Mouse (Mus musculus) liver, embryonic 13.5 days (tissue): Measurements from ENCODE around the gene Spaca1. TPM values are rescaled to one million over a fixed set of nuclear protein-coding genes. Genes with fewer than 3 reads are reported as not detected.
"Not testable (repeated sequence)": the region's sequence is repeated elsewhere in the genome, so short reads cannot be mapped to it uniquely, and the experiment has no call there.

Experiments used
- ATAC-seq: fragments of 200-750 bp; cut with Nextera tagmentation; 2 replicates; pipeline ENCODE4 v1.8.0; 2017; ENCODE audit warnings: low read depth, mild to moderate bottlenecking, moderate number of reproducible peaks, moderate library complexity
- DNase-seq: peaks from one replicate; pipeline ENCODE4 v3.0.0; 2022
- H3K27ac ChIP-seq: fragments of 300-500 bp; sonication (generic); 2 replicates; pipeline ENCODE4 v1.5.1; 2015; ENCODE audit warnings: moderate library complexity, mild to moderate bottlenecking, inconsistent platforms
- H3K27me3 ChIP-seq: fragments of 300-500 bp; sonication (generic); 2 replicates; pipeline ENCODE4 v1.6.1; 2015; ENCODE audit warnings: mild to moderate bottlenecking, inconsistent platforms
- H3K36me3 ChIP-seq: fragments of 300-500 bp; sonication (generic); 2 replicates; pipeline ENCODE4 v1.6.1; 2015; ENCODE audit warnings: mild to moderate bottlenecking, inconsistent platforms
- H3K4me1 ChIP-seq: fragments of 300-500 bp; sonication (generic); replicated peaks from 2 replicates; pipeline ENCODE4 v1.6.1; 2015; ENCODE audit warnings: inconsistent platforms
- H3K4me2 ChIP-seq: fragments of 300-500 bp; sonication (generic); 2 replicates; pipeline ENCODE4 v1.6.1; 2015; ENCODE audit warnings: inconsistent platforms, mild to moderate bottlenecking, moderate library complexity
- H3K4me3 ChIP-seq: fragments of 300-500 bp; sonication (generic); replicated peaks from 2 replicates; pipeline ENCODE4 v1.5.1; 2015; ENCODE audit warnings: mild to moderate bottlenecking, inconsistent platforms
- H3K9ac ChIP-seq: fragments of 300-500 bp; sonication (generic); 2 replicates; pipeline ENCODE4 v1.6.1; 2015; ENCODE audit warnings: mild to moderate bottlenecking, inconsistent platforms
- H3K9me3 ChIP-seq: fragments of 300-500 bp; sonication (generic); replicated peaks from 2 replicates; pipeline ENCODE4 v1.6.1; 2016; ENCODE audit warnings: inconsistent platforms
- WGBS: fragments of 180-500 bp; shearing (Covaris S2); methylation state at CpG from one replicate; pipeline ENCODE4 v1.1.7; 2015; ENCODE audit not compliant: insufficient replicate concordance; 5-methylcytosine and 5-hydroxymethylcytosine counted together
- polyA plus RNA-seq: library from polyadenylated mRNA; unstranded; fragments of >200 nt; fragmentation: Nextera tagmentation; extraction: Ambion mirVana; gene quantifications from 2 replicates; pipeline ENCODE4 v1.2.1, GENCODE M21; 2015

Spaca1 gene
- polyA plus RNA-seq: 0.17 and 0.25 TPM in 2 replicates

DNA sequence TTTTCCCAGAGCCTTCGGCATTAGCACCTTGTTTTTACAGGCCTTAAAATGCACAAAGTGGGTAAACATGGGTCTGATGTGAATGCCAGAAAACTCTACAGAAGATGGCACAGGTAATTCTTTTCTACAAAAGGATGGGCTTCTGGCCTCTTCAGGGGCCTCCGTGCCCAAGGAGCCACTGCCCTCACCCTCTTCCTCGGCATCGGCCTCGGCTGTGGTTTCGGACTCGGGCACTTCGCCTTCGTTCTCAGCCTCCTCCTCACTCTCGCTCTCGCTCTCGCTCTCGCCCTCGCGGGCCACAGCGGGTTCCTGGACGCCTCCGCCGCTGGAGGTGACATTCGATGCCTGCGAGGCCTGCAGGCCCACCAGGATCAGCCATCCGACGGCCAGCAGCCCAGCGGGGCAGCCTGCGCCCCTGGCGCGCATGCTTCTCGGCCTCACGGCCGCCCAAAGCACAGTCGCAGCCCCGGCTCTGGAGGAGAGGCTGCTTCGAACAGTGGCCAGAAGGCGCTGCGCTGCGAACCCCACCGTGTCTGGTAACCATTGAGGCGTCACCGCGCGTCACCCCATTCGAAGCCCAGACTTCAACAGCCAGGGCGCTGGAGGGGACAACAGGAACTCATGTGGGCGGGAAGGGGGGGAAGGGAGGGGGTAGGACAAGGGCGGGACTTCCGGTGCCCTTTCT, at the start of gene Spaca1:
Spaca1 (minus strand) TSS at position 621 of the 685 bp plus-strand sequence.
- Histone ChIP-seq H3K27ac (no peak within 1 kb of the TSS), H3K4me3 (no peak within 1 kb of the TSS), H3K9me3 (no peaks in the 10 kb centered on the region), H3K4me1 (no peaks in the 10 kb centered on the region), H3K9ac (no peak within 1 kb of the TSS), H3K27me3 (no peaks in the 10 kb centered on the region), H3K4me2 (peak within 1 kb of the TSS; percentile 24; the same call in 1 of the 2 replicates), H3K36me3 (no peaks in the 10 kb centered on the region)
- whole genome bisulfite sequencing: 43% methylated on average over 46 of the region's 46 CpGs
- no peak for DNase-seq
- no peak for ATAC-seq

GRCm38 (mm10) chr4:34087286-34087685, 37.3 kb upstream of the Spaca1 start:
- not testable (repeated sequence) for H3K27ac ChIP-seq, H3K36me3 ChIP-seq, H3K4me2 ChIP-seq, H3K9me3 ChIP-seq, H3K9ac ChIP-seq, H3K4me3 ChIP-seq, ATAC-seq, H3K27me3 ChIP-seq, DNase-seq, H3K4me1 ChIP-seq
- 70% methylated on average over 5 of the region's 5 CpGs for whole genome bisulfite sequencing

GRCm38 (mm10) chr4:34081064-34081463, 31.1 kb upstream of the Spaca1 start:
- no peak overlapping the region for H3K4me3 ChIP-seq
- no peaks in the 10 kb centered on the region for H3K4me1 ChIP-seq
- no peak for DNase-seq
- no peak overlapping the region for H3K4me2 ChIP-seq
- H3K9ac ChIP-seq: no peak overlapping the region
- WGBS: 62% methylated on average over 3 of the region's 3 CpGs
- ATAC-seq: no peak
- no peaks in the 10 kb centered on the region for H3K9me3 ChIP-seq
- no peaks in the 10 kb centered on the region for H3K36me3 ChIP-seq
- H3K27me3 ChIP-seq: no peaks in the 10 kb centered on the region
- H3K27ac ChIP-seq: no peak overlapping the region

DNA sequence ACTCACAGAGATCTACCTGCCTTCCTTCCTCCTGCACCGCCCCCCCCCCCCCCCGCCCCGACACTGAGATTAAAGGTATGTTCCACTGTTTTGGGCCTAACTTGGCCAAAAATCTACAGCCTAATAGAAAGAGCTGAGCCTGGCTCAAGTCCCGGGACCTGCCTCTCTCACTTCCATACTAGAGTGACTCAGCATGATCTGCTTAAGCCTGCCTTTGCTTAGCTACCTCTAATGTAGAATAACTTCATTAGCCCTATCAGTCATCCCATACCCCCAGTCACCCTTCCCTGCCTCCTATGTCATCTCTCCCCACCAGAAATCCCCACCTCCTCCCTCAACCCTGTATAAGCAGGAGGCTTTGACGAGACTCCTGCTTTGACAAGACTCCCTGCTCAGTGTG, 19.0 kb upstream of the Spaca1 start:
- no peak overlapping the region for H3K4me3 ChIP-seq
- no peaks in the 10 kb centered on the region for H3K27me3 ChIP-seq
- ATAC-seq: no peak
- H3K4me1 ChIP-seq: no peaks in the 10 kb centered on the region
- no peak overlapping the region for H3K4me2 ChIP-seq
- no peaks in the 10 kb centered on the region for H3K9me3 ChIP-seq
- no peak for DNase-seq
- 59% methylated on average over 4 of the region's 5 CpGs for WGBS
- H3K36me3 ChIP-seq: no peaks in the 10 kb centered on the region
- no peak overlapping the region for H3K27ac ChIP-seq
- no peak overlapping the region for H3K9ac ChIP-seq

GRCm38 (mm10) chr4:34058320-34058719, 8.3 kb upstream of the Spaca1 start:
- H3K9me3 ChIP-seq: no peaks in the 10 kb centered on the region
- 50% methylated on average over 1 of the region's 1 CpGs for WGBS
- ATAC-seq: no peak
- DNase-seq: no peak
- no peaks in the 10 kb centered on the region for H3K4me1 ChIP-seq
- no peak overlapping the region for H3K4me3 ChIP-seq
- H3K36me3 ChIP-seq: no peaks in the 10 kb centered on the region
- no peak overlapping the region for H3K27ac ChIP-seq
- no peaks in the 10 kb centered on the region for H3K27me3 ChIP-seq
- no peak overlapping the region for H3K4me2 ChIP-seq
- H3K9ac ChIP-seq: no peak overlapping the region

GRCm38 (mm10) chr4:34026771-34027170, 23.2 kb downstream of the Spaca1 start:
- H3K27me3 ChIP-seq: no peaks in the 10 kb centered on the region
- H3K4me1 ChIP-seq: no peaks in the 10 kb centered on the region
- no peaks in the 10 kb centered on the region for H3K9me3 ChIP-seq
- H3K27ac ChIP-seq: no peak overlapping the region
- no peak for ATAC-seq
- DNase-seq: no peak
- H3K4me3 ChIP-seq: no peak overlapping the region
- H3K36me3 ChIP-seq: no peaks in the 10 kb centered on the region
- 61% methylated on average over 2 of the region's 2 CpGs for WGBS
- no peak overlapping the region for H3K4me2 ChIP-seq
- H3K9ac ChIP-seq: no peak overlapping the region

DNA sequence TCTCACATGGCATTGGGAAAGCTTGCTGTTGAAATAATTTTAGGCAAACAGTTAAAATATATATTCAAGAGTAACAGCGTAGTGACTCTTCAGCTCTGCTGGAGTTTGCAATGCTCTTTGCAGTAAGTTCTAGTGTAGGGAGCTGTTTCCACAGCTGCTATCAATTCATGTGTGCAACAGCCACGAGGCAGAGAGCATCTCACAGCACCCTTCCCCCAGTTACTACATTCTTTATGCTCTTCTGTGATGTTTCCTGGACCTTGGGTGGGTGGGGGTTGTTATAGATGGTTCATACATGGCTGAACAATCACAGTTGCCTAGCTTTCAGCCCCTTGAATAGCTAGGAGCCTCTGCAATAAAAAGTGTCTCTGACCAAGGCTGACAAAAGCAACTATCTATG, 28.5 kb downstream of the Spaca1 start:
- WGBS: 44% methylated on average over 2 of the region's 2 CpGs
- no peak overlapping the region for H3K4me2 ChIP-seq
- H3K4me1 ChIP-seq: no peaks in the 10 kb centered on the region
- H3K36me3 ChIP-seq: no peaks in the 10 kb centered on the region
- H3K27me3 ChIP-seq: no peaks in the 10 kb centered on the region
- H3K9me3 ChIP-seq: no peaks in the 10 kb centered on the region
- no peak overlapping the region for H3K27ac ChIP-seq
- DNase-seq: no peak
- no peak overlapping the region for H3K4me3 ChIP-seq
- H3K9ac ChIP-seq: no peak overlapping the region
- ATAC-seq: no peak

- no peak for DNase-seq
- no peak overlapping the region for H3K9ac ChIP-seq
These were observed 53.6 kb downstream of the Spaca1 start for GRCm38 (mm10) chr4:33996382-33996781.

GRCm38 (mm10) chr4:33992687-33993086, 57.3 kb downstream of the Spaca1 start:
- WGBS: 62% methylated on average over 3 of the region's 3 CpGs
- no peaks in the 10 kb centered on the region for H3K4me1 ChIP-seq

More at GRCm38 (mm10) chr4:33996382-33996781, 53.6 kb downstream of the Spaca1 start:
- H3K4me1 ChIP-seq: no peaks in the 10 kb centered on the region
- H3K27ac ChIP-seq: no peak overlapping the region
- no peak overlapping the region for H3K4me3 ChIP-seq
- H3K4me2 ChIP-seq: no peak overlapping the region
- no peak for ATAC-seq
- no peaks in the 10 kb centered on the region for H3K27me3 ChIP-seq
- no peaks in the 10 kb centered on the region for H3K9me3 ChIP-seq
- no peaks in the 10 kb centered on the region for H3K36me3 ChIP-seq

DNA sequence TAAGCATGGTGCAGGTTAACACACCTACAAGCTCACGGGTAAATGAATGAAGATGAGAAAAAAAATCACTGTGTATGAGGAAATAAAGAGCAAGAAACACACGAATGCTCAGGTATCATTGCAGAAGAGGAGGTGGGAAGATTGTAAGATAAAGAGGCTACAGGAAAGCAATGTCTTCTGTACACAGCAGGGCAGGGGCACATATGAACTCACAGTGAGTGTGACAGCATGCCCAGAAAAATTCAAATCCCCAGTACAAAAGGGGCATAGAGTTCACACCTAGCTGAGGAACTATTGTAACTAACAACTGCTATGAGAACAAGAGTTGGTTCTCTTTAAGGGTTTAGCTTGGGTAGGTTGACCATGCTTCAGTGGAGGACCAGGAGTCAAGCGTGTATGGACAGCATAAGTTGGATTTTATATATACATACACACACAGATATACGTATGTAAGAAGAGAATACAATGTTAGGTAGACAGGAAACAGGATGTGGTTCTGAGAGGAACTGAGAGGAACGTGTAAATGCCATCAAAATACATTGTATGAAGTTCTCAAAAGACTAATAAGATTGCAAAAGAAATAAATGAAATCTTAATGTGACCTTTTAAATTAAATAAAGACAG, 61.4 kb downstream of the Spaca1 start:
- no peak overlapping the region for H3K4me3 ChIP-seq
- no peaks in the 10 kb centered on the region for H3K9me3 ChIP-seq
- H3K27ac ChIP-seq: no peak overlapping the region
- H3K27me3 ChIP-seq: no peaks in the 10 kb centered on the region
- 39% methylated on average over 5 of the region's 5 CpGs for WGBS
- ATAC-seq (no peak), DNase-seq (no peak)
- no peak overlapping the region for H3K4me2 ChIP-seq
- H3K9ac ChIP-seq: no peak overlapping the region
- no peaks in the 10 kb centered on the region for H3K4me1 ChIP-seq
- no peaks in the 10 kb centered on the region for H3K36me3 ChIP-seq

More at GRCm38 (mm10) chr4:33992687-33993086, 57.3 kb downstream of the Spaca1 start:
- Histone ChIP-seq H3K9ac (no peak overlapping the region), H3K27ac (no peak overlapping the region), H3K36me3 (no peaks in the 10 kb centered on the region), H3K4me3 (no peak overlapping the region), H3K4me2 (no peak overlapping the region), H3K27me3 (no peaks in the 10 kb centered on the region), H3K9me3 (no peaks in the 10 kb centered on the region)
- ATAC-seq (no peak), DNase-seq (no peak)
